Mouse (Mus musculus) embryo, embryonic 10.5 days (tissue): Measurements from ENCODE around the gene Zfp575.
"Not testable (repeated sequence)": the region's sequence is repeated elsewhere in the genome, so short reads cannot be mapped to it uniquely, and the experiment has no call there.

Experiments used
- DNase-seq: peaks from one replicate; pipeline ENCODE4 v3.0.0-alpha.2; 2015; ENCODE audit warnings: low spot score

Zfp575 gene

GRCm38 (mm10) chr7:24587330-24588105 is at the start of gene Zfp575, which contains the start of gene Ethe1:
Gene Zfp575 (minus strand): TSS chr7:24587641.
Gene Ethe1 (plus strand): TSS chr7:24587543.
- DNase-seq: peak; percentile 77

GRCm38 (mm10) chr7:24637046-24637445 is 49.6 kb upstream of the Zfp575 start:
- DNase-seq: peak; percentile 40

- no peak for DNase-seq
Measured at GRCm38 (mm10) chr7:24636264-24636663, 48.8 kb upstream of the Zfp575 start, which contains the start of gene Lypd3. Gene Lypd3 (plus strand): TSS chr7:24636550.

- DNase-seq: no peak
Measured at GRCm38 (mm10) chr7:24630116-24630880, 42.9 kb upstream of the Zfp575 start.

- no peak for DNase-seq
Measured at GRCm38 (mm10) chr7:24629672-24630071, 42.2 kb upstream of the Zfp575 start.

- peak; percentile 93 for DNase-seq
Measured at GRCm38 (mm10) chr7:24628685-24629610, 41.5 kb upstream of the Zfp575 start.

GRCm38 (mm10) chr7:24622967-24623366 is 35.5 kb upstream of the Zfp575 start:
- no peak for DNase-seq

- no peak for DNase-seq
Measured at GRCm38 (mm10) chr7:24621193-24621592, 33.8 kb upstream of the Zfp575 start.

- DNase-seq: no peak
Measured at GRCm38 (mm10) chr7:24619671-24620397, 32.4 kb upstream of the Zfp575 start.

- DNase-seq: not testable (repeated sequence)
Measured at GRCm38 (mm10) chr7:24618374-24618773, 30.9 kb upstream of the Zfp575 start.

GRCm38 (mm10) chr7:24617763-24618162 is 30.3 kb upstream of the Zfp575 start:
- no peak for DNase-seq

- no peak for DNase-seq
Measured at GRCm38 (mm10) chr7:24614816-24615215, 27.4 kb upstream of the Zfp575 start.

GRCm38 (mm10) chr7:24612308-24612910 is 25.0 kb upstream of the Zfp575 start:
- DNase-seq: peak; percentile 8

GRCm38 (mm10) chr7:24611709-24612108 is 24.3 kb upstream of the Zfp575 start:
- DNase-seq: no peak

- peak; percentile 87 for DNase-seq
Measured at GRCm38 (mm10) chr7:24610879-24611494, 23.5 kb upstream of the Zfp575 start.

GRCm38 (mm10) chr7:24610144-24610878 is 22.9 kb upstream of the Zfp575 start, which contains the start of gene Phldb3:
Gene Phldb3 (plus strand): TSS chr7:24610763.
- DNase-seq: no peak

- no peak for DNase-seq
Measured at GRCm38 (mm10) chr7:24608561-24608960, 21.1 kb upstream of the Zfp575 start.

GRCm38 (mm10) chr7:24608017-24608416 is 20.6 kb upstream of the Zfp575 start:
- DNase-seq: peak; percentile 71

GRCm38 (mm10) chr7:24606046-24606445 is 18.6 kb upstream of the Zfp575 start:
- no peak for DNase-seq

GRCm38 (mm10) chr7:24605561-24605960 is 18.1 kb upstream of the Zfp575 start:
- no peak for DNase-seq
